Mouse (Mus musculus) myocyte (in vitro differentiated cells): Measurements from ENCODE around the gene Nupr1. TPM values are rescaled to one million over a fixed set of nuclear protein-coding genes. Genes with fewer than 3 reads are reported as not detected.

Source experiments
- H3K27me3 ChIP-seq: one replicate; pipeline ENCODE4 v1.6.1; 2011; ENCODE audit not compliant: control insufficient read depth, insufficient read depth, insufficient read length
- H3K36me3 ChIP-seq: one replicate; pipeline ENCODE4 v1.6.1; 2011; ENCODE audit not compliant: control insufficient read depth, insufficient read depth
- H3K4me2 ChIP-seq: one replicate; pipeline ENCODE4 v1.6.1; 2011; ENCODE audit warnings: low read depth, control low read depth
- H3K4me3 ChIP-seq: one replicate; pipeline ENCODE4 v1.5.1; 2011; ENCODE audit warnings: mild to moderate bottlenecking, control low read depth, moderate library complexity
- H3K79me2 ChIP-seq: one replicate; pipeline ENCODE4 v1.6.1; 2011; ENCODE audit not compliant: control insufficient read depth, insufficient read depth
- H3ac ChIP-seq: one replicate; pipeline ENCODE4 v1.6.1; 2011; ENCODE audit not compliant: control insufficient read depth, insufficient read length
- CEBPB ChIP-seq: IDR thresholded peaks from 2 replicates; pipeline ENCODE4 v1.6.1; 2011; ENCODE audit warnings: mild to moderate bottlenecking, moderate library complexity; ENCODE audit not compliant: poor library complexity, insufficient read depth, severe bottlenecking
- E2F4 ChIP-seq: IDR thresholded peaks from one replicate; pipeline ENCODE4 v1.6.1; 2011; ENCODE audit warnings: mild to moderate bottlenecking, control low read depth, moderate library complexity; ENCODE audit not compliant: insufficient read depth
- MAX ChIP-seq: IDR thresholded peaks from one replicate; pipeline ENCODE4 v1.6.1; 2011; ENCODE audit warnings: low read depth, mild to moderate bottlenecking, control low read depth
- MYOD1 ChIP-seq, 3 experiments: IDR thresholded peaks; one replicate each; pipeline ENCODE4 v1.6.1; 2011; ENCODE audit warnings: control low read depth in 2 of 3, low read depth in 2 of 3, mild to moderate bottlenecking in 2 of 3, moderate library complexity in 1 of 3; ENCODE audit not compliant: insufficient read length in 2 of 3, control insufficient read depth in 1 of 3
- MYOG ChIP-seq, 3 experiments: IDR thresholded peaks; one replicate each; pipeline ENCODE4 v1.6.1; 2011; ENCODE audit warnings: control low read depth in 2 of 3, low read depth in 2 of 3, mild to moderate bottlenecking in 2 of 3; ENCODE audit not compliant: insufficient read length in 2 of 3, control insufficient read depth in 1 of 3, insufficient read depth in 1 of 3
- POLR2A ChIP-seq: IDR thresholded peaks from one replicate; pipeline ENCODE4 v1.6.1; 2011; ENCODE audit warnings: low read depth, mild to moderate bottlenecking, control low read depth, moderate library complexity; ENCODE audit not compliant: insufficient read length
- POLR2AphosphoS2 ChIP-seq: IDR thresholded peaks from one replicate; pipeline ENCODE4 v1.6.1; 2011; ENCODE audit warnings: low read depth, control low read depth; ENCODE audit not compliant: insufficient read length
- REST ChIP-seq: IDR thresholded peaks from one replicate; pipeline ENCODE4 v1.6.1; 2011; ENCODE audit warnings: mild to moderate bottlenecking, control low read depth, moderate library complexity; ENCODE audit not compliant: insufficient read depth, insufficient read length
- SRF ChIP-seq: IDR thresholded peaks from one replicate; pipeline ENCODE4 v1.6.1; 2011; ENCODE audit warnings: low read depth; ENCODE audit not compliant: control insufficient read depth, insufficient read length
- TCF12 ChIP-seq: IDR thresholded peaks from one replicate; pipeline ENCODE4 v1.6.1; 2011; ENCODE audit warnings: mild to moderate bottlenecking, control low read depth; ENCODE audit not compliant: poor library complexity, insufficient read depth, severe bottlenecking
- TCF3 ChIP-seq: IDR thresholded peaks from one replicate; pipeline ENCODE4 v1.6.1; 2011; ENCODE audit warnings: low read depth, control low read depth; ENCODE audit not compliant: insufficient read length
- USF1 ChIP-seq: IDR thresholded peaks from one replicate; pipeline ENCODE4 v1.6.1; 2011; ENCODE audit warnings: low read depth, mild to moderate bottlenecking, control low read depth, moderate library complexity
- polyA plus RNA-seq: library from polyadenylated mRNA; unstranded; fragments of >200 nt; fragmentation: generic; extraction: Trizol; gene quantifications from one replicate; pipeline ENCODE4 v1.2.1, GENCODE M21; 2012; ENCODE audit warnings: missing spikeins

Gene Nupr1
- polyA plus RNA-seq, 1 experiment: 244 TPM

GRCm38 (mm10) chr7:126650852-126651251 lies 20.2 kb upstream of the Nupr1 start:
- Histone ChIP-seq H3K36me3 (no peaks in the 10 kb centered on the region), H3K4me2 (no peak overlapping the region), H3ac (no peak overlapping the region), H3K79me2 (peaks cover 14% of the 10 kb centered on the region), H3K27me3 (no peaks in the 10 kb centered on the region), H3K4me3 (no peak overlapping the region)
- no peak for TF ChIP-seq TCF12
- TF ChIP-seq CEBPB: no peak
- no peak for TF ChIP-seq TCF3
- no peak for TF ChIP-seq USF1
- TF ChIP-seq REST: no peak
- TF ChIP-seq POLR2A: no peak
- TF ChIP-seq MAX: no peak
- TF ChIP-seq POLR2AphosphoS2: no peak
- no peak for TF ChIP-seq E2F4
- TF ChIP-seq MYOG (IDR thresholded peaks at IDR 0.05; ENCODE audit: control insufficient read depth in 1 of 3, insufficient read depth in 1 of 3, insufficient read length in 2 of 3, low read depth in 2 of 3): no peak
- TF ChIP-seq MYOD1 (IDR thresholded peaks at IDR 0.05; ENCODE audit: control insufficient read depth in 1 of 3, insufficient read length in 2 of 3, low read depth in 2 of 3): no peak
- no peak for TF ChIP-seq SRF

DNA sequence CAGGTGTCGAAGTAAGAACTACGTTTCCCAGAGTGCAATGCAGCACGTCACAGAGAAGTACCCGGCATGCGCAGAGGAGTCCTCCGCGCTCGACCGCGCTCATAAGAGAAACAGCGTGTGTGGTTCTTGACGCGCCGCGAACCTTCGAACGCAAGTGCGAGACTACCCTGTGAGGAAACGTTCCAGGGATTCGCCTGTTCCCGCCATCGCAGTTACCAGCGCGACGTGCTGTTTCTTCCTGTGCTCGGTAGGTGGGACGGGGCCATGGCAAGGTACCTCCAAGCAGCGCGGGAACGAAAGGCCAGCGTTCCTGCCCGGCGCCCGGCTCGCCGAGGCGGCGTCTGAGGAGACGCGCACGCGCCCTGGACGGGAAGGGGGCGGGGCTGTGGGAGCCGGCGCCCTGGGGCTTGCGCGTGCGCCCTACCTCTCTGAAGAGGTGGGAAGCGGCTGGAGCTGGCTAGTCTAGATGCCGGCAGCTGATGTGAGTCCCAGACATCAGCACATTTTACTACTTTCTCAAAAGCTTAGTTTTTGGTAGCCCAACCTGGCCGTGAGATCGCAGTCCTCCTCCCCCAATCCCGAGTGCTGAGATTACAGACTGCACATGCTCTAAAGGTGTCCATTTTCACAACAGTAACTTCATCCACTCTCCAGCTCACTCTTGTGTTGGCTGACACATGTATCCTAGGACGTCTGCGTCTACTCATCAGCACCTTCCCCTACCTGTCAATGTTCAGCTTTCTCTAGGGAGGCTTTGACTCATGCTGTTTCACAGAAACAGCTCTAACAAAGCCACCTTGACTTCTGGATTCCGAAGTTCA lies 18.8 kb upstream of the Nupr1 start, which contains the start of gene Sgf29:
TSS of gene Sgf29 (plus strand) at position 79 of the 821 bp plus-strand sequence.
- Histone ChIP-seq H3ac (peak within 1 kb of the TSS; percentile 28), H3K36me3 (no peaks in the 10 kb centered on the region), H3K79me2 (peaks cover 11% of the 10 kb centered on the region), H3K4me2 (peak within 1 kb of the TSS; percentile 94), H3K4me3 (peak within 1 kb of the TSS; percentile 59), H3K27me3 (no peaks in the 10 kb centered on the region)
- TF ChIP-seq TCF3: no peak
- TF ChIP-seq MYOG (IDR thresholded peaks at IDR 0.05; ENCODE audit: control insufficient read depth in 1 of 3, insufficient read depth in 1 of 3, insufficient read length in 2 of 3, low read depth in 2 of 3): peak in 1 of 3 experiments; percentile 26
- no peak for TF ChIP-seq MAX
- peak; percentile 42 for TF ChIP-seq SRF
- no peak for TF ChIP-seq REST
- TF ChIP-seq TCF12: no peak
- TF ChIP-seq POLR2AphosphoS2: peak; percentile 98
- TF ChIP-seq MYOD1 (IDR thresholded peaks at IDR 0.05; ENCODE audit: control insufficient read depth in 1 of 3, insufficient read length in 2 of 3, low read depth in 2 of 3): peak in 1 of 3 experiments; percentile 2
- TF ChIP-seq USF1: no peak
- peak; percentile 98 for TF ChIP-seq POLR2A
- peak; percentile 3 for TF ChIP-seq E2F4
- no peak for TF ChIP-seq CEBPB

DNA sequence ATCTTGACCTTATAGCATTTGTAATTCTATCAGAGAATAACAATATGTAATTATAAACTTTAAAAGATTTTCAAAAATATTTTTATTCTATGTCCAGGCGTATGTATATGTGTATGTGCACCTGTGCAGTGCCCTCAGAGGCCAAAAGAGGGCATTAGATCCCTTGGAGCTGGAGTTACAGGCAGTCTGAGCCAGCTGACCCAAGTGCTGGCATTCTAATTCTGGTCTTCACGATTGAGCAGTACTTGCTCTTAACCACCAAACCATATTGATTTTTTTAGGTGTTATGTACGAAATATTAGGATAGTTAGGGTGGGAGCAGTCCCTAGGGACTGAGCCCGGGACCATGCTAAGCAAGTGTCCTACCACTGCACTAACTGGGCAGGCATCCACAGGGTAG lies 17.8 kb upstream of the Nupr1 start:
- TF ChIP-seq MAX (no peak), MYOD1 (IDR thresholded peaks at IDR 0.05; ENCODE audit: control insufficient read depth in 1 of 3, insufficient read length in 2 of 3, low read depth in 2 of 3) (no peak), USF1 (no peak), REST (no peak), MYOG (IDR thresholded peaks at IDR 0.05; ENCODE audit: control insufficient read depth in 1 of 3, insufficient read depth in 1 of 3, insufficient read length in 2 of 3, low read depth in 2 of 3) (no peak), SRF (no peak), TCF12 (no peak), POLR2AphosphoS2 (no peak), POLR2A (no peak), E2F4 (no peak), TCF3 (no peak), CEBPB (no peak)
- Histone ChIP-seq H3K27me3 (no peaks in the 10 kb centered on the region), H3K36me3 (no peaks in the 10 kb centered on the region), H3ac (no peak overlapping the region), H3K79me2 (peaks cover 9% of the 10 kb centered on the region), H3K4me3 (peak overlapping the region; percentile 59), H3K4me2 (peak overlapping the region; percentile 94)

GRCm38 (mm10) chr7:126645708-126646107 lies 15.0 kb upstream of the Nupr1 start:
- H3K79me2 ChIP-seq: peaks cover 9% of the 10 kb centered on the region
- H3K4me3 ChIP-seq: no peak overlapping the region
- TF ChIP-seq TCF3: no peak
- TF ChIP-seq POLR2A: no peak
- TF ChIP-seq CEBPB: no peak
- no peak for TF ChIP-seq POLR2AphosphoS2
- no peak for TF ChIP-seq USF1
- TF ChIP-seq REST: no peak
- TF ChIP-seq TCF12: no peak
- TF ChIP-seq E2F4: no peak
- TF ChIP-seq SRF: no peak
- no peak for TF ChIP-seq MYOG (IDR thresholded peaks at IDR 0.05; ENCODE audit: control insufficient read depth in 1 of 3, insufficient read depth in 1 of 3, insufficient read length in 2 of 3, low read depth in 2 of 3)
- no peak for TF ChIP-seq MYOD1 (IDR thresholded peaks at IDR 0.05; ENCODE audit: control insufficient read depth in 1 of 3, insufficient read length in 2 of 3, low read depth in 2 of 3)
- TF ChIP-seq MAX: no peak
- no peaks in the 10 kb centered on the region for H3K36me3 ChIP-seq
- no peak overlapping the region for H3K4me2 ChIP-seq
- H3K27me3 ChIP-seq: no peaks in the 10 kb centered on the region
- H3ac ChIP-seq: no peak overlapping the region
